Mouse (Mus musculus): ENCODE results near the gene Smim5. TPM values are rescaled to one million over a fixed set of nuclear protein-coding genes. Genes with fewer than 3 reads are reported as not detected.

Gene Smim5
- 0.60 TPM for polyA plus RNA-seq (2017; shearing (Covaris generic))

GRCm38 (mm10) chr11:115899486-115900266 is at the start of gene Smim5:
Gene Smim5 (plus strand): TSS chr11:115899966.

DNA sequence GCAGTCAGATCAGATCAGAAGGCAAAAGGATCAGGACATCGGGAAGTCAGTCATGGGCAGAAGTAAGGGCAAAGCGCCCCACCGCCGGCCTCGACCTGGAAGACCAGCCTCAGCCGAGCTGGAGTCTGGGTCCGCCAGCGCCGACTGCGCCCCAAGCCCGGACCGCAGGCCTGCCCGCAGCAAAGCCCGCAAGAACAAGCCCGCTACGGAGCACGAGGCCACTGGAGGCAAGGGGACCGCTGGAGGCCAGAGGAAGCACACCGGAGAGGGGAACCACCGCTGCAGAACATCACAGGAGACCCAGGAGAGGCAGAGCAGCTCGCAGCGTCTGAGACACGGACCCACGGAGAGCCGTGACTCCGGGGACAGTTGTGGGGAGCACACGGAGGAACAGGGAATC is 41.4 kb upstream of the Smim5 start, which contains the start of gene Myo15b:
Gene Myo15b, plus strand, starts transcription at position 53 of the 400 bp plus-strand sequence.

GRCm38 (mm10) chr11:115911632-115912376 is 12.0 kb downstream of the Smim5 start, which contains the start of gene Smim6:
Gene Smim6 (plus strand): TSS chr11:115912017.

GRCm38 (mm10) chr11:115933108-115933746 is 33.5 kb downstream of the Smim5 start, which contains the start of the genes Sap30bp and Recql5:
Gene Sap30bp (plus strand): TSS chr11:115933282.
Gene Recql5 (minus strand): TSS chr11:115933477.

Other genes starting within 250 kb of the Smim5 start
- 232 TPM for gene Grb2, start 191.4 kb upstream of the Smim5 start, polyA plus RNA-seq (2017; shearing (Covaris generic))
- 26.1 TPM for gene Tmem94, start 134.5 kb upstream of the Smim5 start, polyA plus RNA-seq (2017; shearing (Covaris generic))
- 1.9 TPM for gene Caskin2, start 86.3 kb upstream of the Smim5 start, polyA plus RNA-seq (2017; shearing (Covaris generic))
- gene Tsen54, start 85.2 kb upstream of the Smim5 start, polyA plus RNA-seq (2017; shearing (Covaris generic)): 23.9 TPM
- gene Llgl2, start 75.9 kb upstream of the Smim5 start, polyA plus RNA-seq (2017; shearing (Covaris generic)): 29.2 TPM
- gene Myo15b, start 41.6 kb upstream of the Smim5 start, polyA plus RNA-seq (2017; shearing (Covaris generic)): 0.07 TPM
- 0.52 TPM for gene Smim6, start 12.1 kb downstream of the Smim5 start, polyA plus RNA-seq (2017; shearing (Covaris generic))
- gene Sap30bp, start 33.3 kb downstream of the Smim5 start, polyA plus RNA-seq (2017; shearing (Covaris generic)): 30.1 TPM
- gene Recql5, start 33.5 kb downstream of the Smim5 start, polyA plus RNA-seq (2017; shearing (Covaris generic)): 9.4 TPM
- gene Itgb4, start 74.7 kb downstream of the Smim5 start, polyA plus RNA-seq (2017; shearing (Covaris generic)): not detected
- gene Galk1, start 112.8 kb downstream of the Smim5 start, polyA plus RNA-seq (2017; shearing (Covaris generic)): 16.1 TPM
- 2,052 TPM for gene H3f3b, start 128.0 kb downstream of the Smim5 start, polyA plus RNA-seq (2017; shearing (Covaris generic))
- gene Unk, start 130.4 kb downstream of the Smim5 start, polyA plus RNA-seq (2017; shearing (Covaris generic)): 35.8 TPM
- gene Unc13d, start 178.0 kb downstream of the Smim5 start, polyA plus RNA-seq (2017; shearing (Covaris generic)): 80.3 TPM
- 312 TPM for gene Wbp2, start 187.0 kb downstream of the Smim5 start, polyA plus RNA-seq (2017; shearing (Covaris generic))
- gene Trim47, start 227.2 kb downstream of the Smim5 start, polyA plus RNA-seq (2017; shearing (Covaris generic)): 0.50 TPM
- gene Trim65, start 231.2 kb downstream of the Smim5 start, polyA plus RNA-seq (2017; shearing (Covaris generic)): 12.1 TPM
- gene Mrpl38, start 238.9 kb downstream of the Smim5 start, polyA plus RNA-seq (2017; shearing (Covaris generic)): 73.9 TPM

Measured in effector memory CD4-positive, alpha-beta T cell, adult 5 months (primary cell).